Mouse (Mus musculus) midbrain, embryonic 11.5 days (tissue): ENCODE measurements around the gene Bglap. TPM values are rescaled to one million over a fixed set of nuclear protein-coding genes. Genes with fewer than 3 reads are reported as not detected.
A peak's percentile ranks its signal among the peaks of the same experiment; 100 is the strongest.
"Not testable (repeated sequence)": the region's sequence is repeated elsewhere in the genome, so short reads cannot be mapped to it uniquely, and the experiment has no call there.

Experiments
- ATAC-seq: fragments of 200-750 bp; cut with Nextera tagmentation; 2 replicates; pipeline ENCODE4 v1.8.0; 2017; ENCODE audit warnings: moderate TSS enrichment, moderate library complexity; ENCODE audit not compliant: low FRiP score
- DNase-seq: peaks from one replicate; pipeline ENCODE4 v3.0.0; 2015; ENCODE audit warnings: low spot score; ENCODE audit errors: missing footprints
- H3K27ac ChIP-seq: fragments of 300-500 bp; sonication (generic); 2 replicates; pipeline ENCODE4 v1.5.1; 2014; ENCODE audit warnings: low read depth, low read length
- H3K27me3 ChIP-seq: fragments of 300-500 bp; sonication (generic); 2 replicates; pipeline ENCODE4 v1.6.1; 2014; ENCODE audit warnings: mild to moderate bottlenecking, low read length, moderate library complexity, mixed read lengths; ENCODE audit not compliant: control insufficient read depth, insufficient read depth
- H3K36me3 ChIP-seq: fragments of 300-500 bp; sonication (generic); 2 replicates; pipeline ENCODE4 v1.6.1; 2014; ENCODE audit warnings: mild to moderate bottlenecking, low read length, moderate library complexity, mixed read lengths; ENCODE audit not compliant: control insufficient read depth, insufficient read depth
- H3K4me1 ChIP-seq: fragments of 300-500 bp; sonication (generic); 2 replicates; pipeline ENCODE4 v1.6.1; 2014; ENCODE audit warnings: low read length; ENCODE audit not compliant: control insufficient read depth, insufficient read depth
- H3K4me2 ChIP-seq: fragments of 300-500 bp; sonication (generic); 2 replicates; pipeline ENCODE4 v1.6.1; 2014; ENCODE audit warnings: mild to moderate bottlenecking, moderate library complexity
- H3K4me3 ChIP-seq: fragments of 300-500 bp; sonication (generic); 2 replicates; pipeline ENCODE4 v1.5.1; 2014; ENCODE audit warnings: low read depth, low read length
- H3K9ac ChIP-seq: fragments of 300-500 bp; sonication (generic); 2 replicates; pipeline ENCODE4 v1.6.1; 2014; ENCODE audit warnings: low read length
- H3K9me3 ChIP-seq: fragments of 300-500 bp; sonication (generic); 2 replicates; pipeline ENCODE4 v1.6.1; 2016; ENCODE audit warnings: low read length; ENCODE audit not compliant: control insufficient read depth
- WGBS: fragments of 180-500 bp; shearing (Covaris S2); extraction: QIAGEN DNeasy Blood & Tissue Kit; methylation state at CpG from one replicate; pipeline ENCODE4 v1.1.7; 2014; 5-methylcytosine and 5-hydroxymethylcytosine counted together
- polyA plus RNA-seq: library from polyadenylated mRNA; unstranded; fragments of >200 nt; fragmentation: Nextera tagmentation; extraction: Ambion mirVana; gene quantifications from 2 replicates; pipeline ENCODE4 v1.2.1, GENCODE M21; 2014

Gene Bglap
- polyA plus RNA-seq, 1 experiment from 2014 or later = 0.48 TPM

DNA sequence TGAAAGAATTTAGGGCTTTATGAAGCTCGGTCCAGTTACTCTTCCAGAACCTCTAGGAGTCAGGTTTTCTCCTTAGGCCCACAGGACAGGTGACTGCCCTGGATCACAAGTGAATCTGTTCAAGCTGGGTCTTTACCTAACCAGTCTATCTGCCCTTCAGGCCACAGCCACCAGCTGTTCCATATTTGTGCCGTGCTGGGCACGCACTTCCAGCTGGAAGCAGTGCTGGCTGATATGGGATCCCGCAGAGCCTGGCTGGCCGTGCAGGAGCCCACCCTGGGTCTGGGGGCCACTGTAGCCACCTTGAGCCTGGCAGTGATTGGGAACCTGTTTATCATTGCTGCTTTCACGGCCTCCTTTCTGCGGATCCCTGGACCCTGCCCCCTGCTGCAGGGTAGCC is 7.6 kb downstream of the Bglap start:
- H3K4me2 ChIP-seq, H3K9me3 ChIP-seq, H3K9ac ChIP-seq, H3K27me3 ChIP-seq, H3K36me3 ChIP-seq, H3K4me1 ChIP-seq, H3K4me3 ChIP-seq, DNase-seq, H3K27ac ChIP-seq: not testable (repeated sequence)
- WGBS = 23% methylated on average over 5 of the region's 7 CpGs
- peak; percentile 25; the same call in 1 of the 2 replicates for ATAC-seq

DNA sequence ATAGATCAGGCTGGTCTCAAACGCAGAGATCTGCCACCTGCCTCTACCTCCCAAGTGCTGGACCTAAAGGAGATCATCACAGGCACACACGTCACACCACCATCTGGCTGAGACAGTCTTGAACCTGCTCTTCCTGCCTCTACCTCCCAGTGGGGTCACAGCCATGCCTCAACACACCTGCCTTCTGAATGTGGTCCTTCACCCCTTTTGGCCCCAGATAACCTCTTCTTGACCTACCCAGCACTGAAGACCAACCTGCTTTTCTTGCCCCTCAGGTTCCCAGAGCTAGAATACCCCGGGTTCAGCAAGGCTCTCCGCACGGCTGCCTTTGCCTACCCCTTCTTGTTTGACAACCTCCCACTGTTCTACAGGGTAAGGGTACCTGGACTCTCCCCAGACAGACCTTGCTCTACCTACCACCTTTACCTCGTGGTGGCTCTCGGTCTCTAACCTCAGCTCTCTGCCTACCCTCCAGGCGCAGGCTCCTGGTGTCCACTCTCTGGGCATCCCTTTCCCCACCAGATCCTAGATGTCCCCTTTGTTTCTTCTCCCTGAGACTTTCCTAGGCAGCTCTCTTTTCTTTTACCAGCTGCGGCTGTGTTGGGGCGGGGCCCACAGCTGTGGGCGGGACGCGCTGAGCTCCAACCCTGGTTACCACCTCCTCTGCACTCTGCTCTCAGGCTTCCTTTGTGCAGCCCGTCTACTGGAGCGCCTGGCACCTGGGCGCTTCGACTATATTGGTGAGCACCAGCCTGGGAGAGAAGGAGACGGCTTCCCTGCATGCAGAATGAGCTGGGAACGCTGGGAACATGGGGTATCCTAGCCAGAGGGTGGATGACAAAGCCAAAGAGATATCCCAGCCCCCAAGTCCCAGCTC is 8.3 kb downstream of the Bglap start:
- H3K27me3 ChIP-seq, H3K36me3 ChIP-seq, H3K27ac ChIP-seq, H3K9me3 ChIP-seq, H3K4me1 ChIP-seq, H3K4me2 ChIP-seq, H3K4me3 ChIP-seq: not testable (repeated sequence)
- H3K9ac ChIP-seq = 0 out of 2 replicates have a peak overlapping the region, but pooled peaks have one; percentile 2
- 10% methylated on average over 17 of the region's 19 CpGs for WGBS
- DNase-seq = peak; percentile 90
- peak; percentile 84 for ATAC-seq

- H3K27me3 ChIP-seq, H3K4me1 ChIP-seq, H3K9ac ChIP-seq, H3K27ac ChIP-seq, DNase-seq, ATAC-seq, H3K36me3 ChIP-seq, H3K4me3 ChIP-seq, H3K9me3 ChIP-seq, H3K4me2 ChIP-seq: not testable (repeated sequence)
- WGBS = 91% methylated on average over 9 of the region's 9 CpGs
Measured at GRCm38 (mm10) chr3:88372643-88373042, 11.6 kb downstream of the Bglap start, which contains the start of gene Bglap3. Gene Bglap3 (minus strand): TSS chr3:88372743.

DNA sequence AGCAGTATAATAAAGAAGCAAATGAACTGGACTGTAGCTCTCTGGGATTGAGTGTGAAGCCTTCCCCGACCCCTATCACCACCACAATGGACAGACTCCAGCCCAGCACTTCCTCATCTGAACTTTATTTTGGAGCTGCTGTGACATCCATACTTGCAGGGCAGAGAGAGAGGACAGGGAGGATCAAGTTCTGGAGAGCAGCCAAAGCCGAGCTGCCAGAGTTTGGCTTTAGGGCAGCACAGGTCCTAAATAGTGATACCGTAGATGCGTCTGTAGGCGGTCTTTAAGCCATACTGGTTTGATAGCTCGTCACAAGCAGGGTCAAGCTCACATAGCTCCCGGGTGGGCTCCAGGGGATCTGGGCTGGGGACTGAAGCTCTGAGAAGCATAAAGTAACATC is 15.8 kb downstream of the Bglap start:
- DNase-seq, H3K27ac ChIP-seq, H3K9me3 ChIP-seq, H3K9ac ChIP-seq, H3K4me3 ChIP-seq, ATAC-seq, H3K36me3 ChIP-seq, H3K4me2 ChIP-seq, H3K4me1 ChIP-seq: not testable (repeated sequence)
- WGBS = 89% methylated on average over 7 of the region's 7 CpGs
- H3K27me3 ChIP-seq = peaks cover 14% of the 10 kb centered on the region

- H3K4me2 ChIP-seq, H3K4me1 ChIP-seq, H3K9ac ChIP-seq, DNase-seq, H3K27ac ChIP-seq, H3K4me3 ChIP-seq, H3K36me3 ChIP-seq, H3K9me3 ChIP-seq: not testable (repeated sequence)
- peaks cover 14% of the 10 kb centered on the region for H3K27me3 ChIP-seq
- peak; percentile 24; the same call in 1 of the 2 replicates for ATAC-seq
- 38% methylated on average over 3 of the region's 7 CpGs for WGBS
Measured at GRCm38 (mm10) chr3:88367517-88367916, 16.7 kb downstream of the Bglap start.

- Histone ChIP-seq H3K4me2 (peak overlapping the region; percentile 28; the same call in 1 of the 2 replicates), H3K27me3 (peaks cover 14% of the 10 kb centered on the region), H3K9ac (peak overlapping the region; percentile 38; the same call in 1 of the 2 replicates)
- 5% methylated on average over 18 of the region's 22 CpGs for WGBS
- H3K4me1 ChIP-seq, DNase-seq, H3K36me3 ChIP-seq, H3K9me3 ChIP-seq, H3K4me3 ChIP-seq, H3K27ac ChIP-seq: not testable (repeated sequence)
- peak; percentile 76 for ATAC-seq
Measured at GRCm38 (mm10) chr3:88366830-88367428, 17.3 kb downstream of the Bglap start.

DNA sequence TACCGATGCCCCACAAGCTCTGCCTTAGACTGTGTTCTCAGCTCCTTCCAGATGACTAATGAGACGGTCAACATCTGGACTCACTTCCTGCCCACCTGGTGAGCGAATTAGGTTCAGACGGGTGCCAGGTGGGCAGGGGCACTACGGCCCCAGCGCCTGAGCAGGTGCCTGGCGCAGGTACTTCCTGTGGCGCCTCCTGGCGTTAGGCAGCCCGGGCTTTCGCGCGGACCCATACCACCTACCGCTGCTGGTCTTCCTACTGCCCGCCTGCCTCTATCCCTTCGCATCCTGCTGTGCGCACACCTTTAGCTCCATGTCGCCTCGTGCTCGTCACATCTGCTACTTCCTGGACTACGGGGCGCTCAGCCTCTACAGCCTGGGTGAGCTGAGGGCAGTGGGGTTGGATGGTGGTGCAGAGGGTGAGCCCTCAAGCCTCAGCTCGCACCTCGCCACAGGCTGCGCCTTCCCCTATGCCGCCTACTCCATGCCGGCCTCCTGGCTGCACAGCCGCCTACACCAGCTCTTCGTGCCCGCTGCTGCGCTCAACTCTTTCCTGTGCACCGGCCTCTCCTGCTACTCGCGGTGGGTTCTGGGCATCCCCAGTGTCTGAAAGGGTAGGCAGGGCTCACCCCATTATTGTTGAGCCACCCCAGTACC is 18.4 kb downstream of the Bglap start:
- Histone ChIP-seq H3K4me1 (no peaks in the 10 kb centered on the region), H3K4me2 (no peak overlapping the region), H3K27me3 (peaks cover 14% of the 10 kb centered on the region), H3K9ac (no peak overlapping the region), H3K27ac (no peak overlapping the region), H3K36me3 (peaks cover 8% of the 10 kb centered on the region), H3K4me3 (no peak overlapping the region), H3K9me3 (peaks cover 2% of the 10 kb centered on the region; the same call in 1 of the 2 replicates)
- ATAC-seq (no peak), DNase-seq (no peak)
- WGBS = 42% methylated on average over 34 of the region's 34 CpGs

DNA sequence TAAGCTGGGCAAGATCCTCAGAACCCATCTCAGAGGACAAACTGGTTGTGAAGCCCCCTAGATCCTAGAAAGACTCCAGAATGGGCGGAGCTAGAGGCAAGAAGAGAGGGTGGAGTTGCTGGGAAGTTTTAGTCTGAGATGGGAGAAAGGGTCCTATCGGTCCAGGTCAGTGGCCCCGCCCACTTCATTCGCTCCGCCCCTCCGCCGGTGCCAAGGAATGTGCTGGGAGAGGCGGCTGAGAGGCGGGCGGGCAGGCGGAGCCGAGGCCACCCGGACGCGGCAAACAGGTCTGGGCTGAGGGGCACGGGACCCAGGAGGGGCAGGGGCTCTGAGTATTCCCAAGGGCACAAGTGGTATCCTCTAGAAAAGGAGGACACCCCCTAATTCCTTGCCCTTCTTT is 19.9 kb downstream of the Bglap start, which contains the start of gene Paqr6:
Gene Paqr6, plus strand, starts transcription at position 248 of the 400 bp plus-strand sequence.
- H3K9me3 ChIP-seq = no peaks in the 10 kb centered on the region
- no peak within 1 kb of the TSS for H3K4me3 ChIP-seq
- peaks cover 21% of the 10 kb centered on the region for H3K36me3 ChIP-seq
- 1% methylated on average over 16 of the region's 16 CpGs for WGBS
- H3K9ac ChIP-seq = no peak within 1 kb of the TSS
- no peak for DNase-seq
- ATAC-seq = no peak
- H3K27me3 ChIP-seq = peaks cover 14% of the 10 kb centered on the region
- no peak within 1 kb of the TSS for H3K27ac ChIP-seq
- no peaks in the 10 kb centered on the region for H3K4me1 ChIP-seq
- H3K4me2 ChIP-seq = no peak within 1 kb of the TSS

DNA sequence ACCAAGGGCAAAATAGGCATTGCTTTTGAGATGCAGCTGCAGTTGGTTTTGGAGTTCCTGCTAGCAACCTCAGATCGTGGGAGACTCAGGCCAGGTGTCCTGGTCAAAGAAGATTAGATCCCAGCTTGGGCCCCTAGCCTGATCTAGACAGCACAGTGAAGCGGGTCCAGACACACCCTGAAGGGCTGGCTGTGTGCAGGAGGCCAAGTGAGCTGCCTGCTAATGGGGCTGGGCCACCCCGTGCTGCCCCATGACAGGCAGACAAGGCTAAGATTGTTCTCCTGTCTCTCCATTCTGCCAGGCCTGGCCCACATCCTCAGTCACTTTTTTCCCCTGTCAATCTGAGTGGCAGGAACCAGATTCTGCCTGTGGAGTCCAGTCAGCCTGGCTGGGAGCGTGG is 20.6 kb downstream of the Bglap start:
- no peaks in the 10 kb centered on the region for H3K4me1 ChIP-seq
- 69% methylated on average over 4 of the region's 4 CpGs for WGBS
- H3K9me3 ChIP-seq = no peaks in the 10 kb centered on the region
- no peak overlapping the region for H3K4me3 ChIP-seq
- peaks cover 28% of the 10 kb centered on the region for H3K36me3 ChIP-seq
- H3K27me3 ChIP-seq = peaks cover 14% of the 10 kb centered on the region
- H3K4me2 ChIP-seq = no peak overlapping the region
- no peak overlapping the region for H3K27ac ChIP-seq
- ATAC-seq (no peak), DNase-seq (no peak)
- no peak overlapping the region for H3K9ac ChIP-seq
